Mouse (Mus musculus) lung, adult 2 months (tissue): ENCODE measurements at regions not wholly inside any gene's neighbourhood (a gene's known extent, or its start where the extent isn't known, plus 50 kb on each side); places are given as distances from the start of the nearest gene placed in this dataset.
"Not testable (repeated sequence)": the region's sequence is repeated elsewhere in the genome, so short reads cannot be mapped to it uniquely, and the experiment has no call there.

Source experiments
- DNase-seq: peaks from one replicate; pipeline ENCODE4 v3.0.0; 2022
- H3K4me1 ChIP-seq: fragments of 200-500 bp; 2 replicates; pipeline ENCODE4 v1.6.1; 2011; ENCODE audit warnings: low read length; ENCODE audit not compliant: control insufficient read depth, insufficient read depth
- H3K4me3 ChIP-seq: fragments of 200-500 bp; replicated peaks from 2 replicates; pipeline ENCODE3; 2011; ENCODE audit warnings: low read depth, mild to moderate bottlenecking, control low read depth, low read length; ENCODE audit errors: extremely low read depth
- CTCF ChIP-seq: fragments of 200-500 bp; IDR thresholded peaks from 2 replicates; pipeline ENCODE4 v1.5.1; 2011; ENCODE audit warnings: mild to moderate bottlenecking, low read length, control low read depth; ENCODE audit not compliant: insufficient read depth
- POLR2A ChIP-seq: fragments of 200-500 bp; IDR thresholded peaks from 2 replicates; pipeline ENCODE4 v1.6.1; 2011; ENCODE audit warnings: low read depth, mild to moderate bottlenecking, control low read depth, low read length, borderline replicate concordance; ENCODE audit errors: extremely low read depth
- WGBS: fragments of 180-500 bp; shearing (Covaris S2); methylation state at CpG from one replicate; pipeline ENCODE4 v1.1.7; 2018; 5-methylcytosine and 5-hydroxymethylcytosine counted together

- H3K4me1 ChIP-seq = no peaks in the 10 kb centered on the region
- DNase-seq = no peak
- WGBS = 88% methylated on average over 5 of the region's 5 CpGs
- H3K4me3 ChIP-seq = no peak overlapping the region
- TF ChIP-seq CTCF = no peak
- no peak for TF ChIP-seq POLR2A
Observed at GRCm38 (mm10) chr13:52279970-52280348, 251.1 kb downstream of the Diras2 start.

- Histone ChIP-seq H3K4me3 (no peak overlapping the region), H3K4me1 (no peaks in the 10 kb centered on the region)
- TF ChIP-seq POLR2A = no peak
- no peak for TF ChIP-seq CTCF
- DNase-seq = no peak
- 77% methylated on average over 2 of the region's 2 CpGs for WGBS
Observed at GRCm38 (mm10) chr13:52281271-52281670, 249.8 kb downstream of the Diras2 start.

GRCm38 (mm10) chr13:52282500-52282899, 248.6 kb downstream of the Diras2 start:
- WGBS = 49% methylated on average over 13 of the region's 13 CpGs
- no peaks in the 10 kb centered on the region for H3K4me1 ChIP-seq
- no peak for DNase-seq

GRCm38 (mm10) chr13:52283456-52283855, 247.6 kb downstream of the Diras2 start:
- Histone ChIP-seq H3K4me1 (no peaks in the 10 kb centered on the region), H3K4me3 (no peak overlapping the region)
- TF ChIP-seq POLR2A = no peak
- no peak for TF ChIP-seq CTCF
- 30% methylated on average over 11 of the region's 11 CpGs for WGBS
- no peak for DNase-seq

More at GRCm38 (mm10) chr13:52282500-52282899, 248.6 kb downstream of the Diras2 start:
- TF ChIP-seq POLR2A = no peak
- TF ChIP-seq CTCF = no peak
- H3K4me3 ChIP-seq = no peak overlapping the region

GRCm38 (mm10) chr13:52284026-52284801, 246.9 kb downstream of the Diras2 start:
- 70% methylated on average over 12 of the region's 12 CpGs for WGBS
- DNase-seq = no peak
- TF ChIP-seq CTCF (no peak), POLR2A (no peak)

GRCm38 (mm10) chr13:52288400-52288799, 242.7 kb downstream of the Diras2 start:
- TF ChIP-seq POLR2A (no peak), CTCF (no peak)
- WGBS = 69% methylated on average over 6 of the region's 6 CpGs
- DNase-seq = no peak
- Histone ChIP-seq H3K4me1 (no peaks in the 10 kb centered on the region), H3K4me3 (no peak overlapping the region)

More at GRCm38 (mm10) chr13:52284026-52284801, 246.9 kb downstream of the Diras2 start:
- no peak overlapping the region for H3K4me3 ChIP-seq
- H3K4me1 ChIP-seq = no peaks in the 10 kb centered on the region

GRCm38 (mm10) chr13:52295847-52296246, 235.2 kb downstream of the Diras2 start:
- H3K4me3 ChIP-seq = no peak overlapping the region

GRCm38 (mm10) chr13:52296541-52297276, 234.4 kb downstream of the Diras2 start:
- TF ChIP-seq POLR2A = no peak
- TF ChIP-seq CTCF = no peak
- 62% methylated on average over 9 of the region's 9 CpGs for WGBS
- H3K4me3 ChIP-seq = no peak overlapping the region

More at GRCm38 (mm10) chr13:52295847-52296246, 235.2 kb downstream of the Diras2 start:
- TF ChIP-seq POLR2A (no peak), CTCF (no peak)
- no peaks in the 10 kb centered on the region for H3K4me1 ChIP-seq
- WGBS = 77% methylated on average over 15 of the region's 15 CpGs
- DNase-seq = no peak

GRCm38 (mm10) chr13:52297277-52297623, 233.8 kb downstream of the Diras2 start:
- DNase-seq = no peak
- Histone ChIP-seq H3K4me3 (no peak overlapping the region), H3K4me1 (no peaks in the 10 kb centered on the region)
- WGBS = 83% methylated on average over 7 of the region's 7 CpGs
- TF ChIP-seq POLR2A (no peak), CTCF (no peak)

More at GRCm38 (mm10) chr13:52296541-52297276, 234.4 kb downstream of the Diras2 start:
- no peaks in the 10 kb centered on the region for H3K4me1 ChIP-seq
- no peak for DNase-seq

GRCm38 (mm10) chr13:52298362-52298761, 232.7 kb downstream of the Diras2 start:
- WGBS = 77% methylated on average over 5 of the region's 5 CpGs
- DNase-seq = no peak
- TF ChIP-seq POLR2A (no peak), CTCF (no peak)
- no peak overlapping the region for H3K4me3 ChIP-seq
- H3K4me1 ChIP-seq = no peaks in the 10 kb centered on the region

- DNase-seq, H3K4me3 ChIP-seq, H3K4me1 ChIP-seq: not testable (repeated sequence)
Observed at GRCm38 (mm10) chr13:52305328-52305727, 225.8 kb downstream of the Diras2 start.
